In the genomic region with DNA sequence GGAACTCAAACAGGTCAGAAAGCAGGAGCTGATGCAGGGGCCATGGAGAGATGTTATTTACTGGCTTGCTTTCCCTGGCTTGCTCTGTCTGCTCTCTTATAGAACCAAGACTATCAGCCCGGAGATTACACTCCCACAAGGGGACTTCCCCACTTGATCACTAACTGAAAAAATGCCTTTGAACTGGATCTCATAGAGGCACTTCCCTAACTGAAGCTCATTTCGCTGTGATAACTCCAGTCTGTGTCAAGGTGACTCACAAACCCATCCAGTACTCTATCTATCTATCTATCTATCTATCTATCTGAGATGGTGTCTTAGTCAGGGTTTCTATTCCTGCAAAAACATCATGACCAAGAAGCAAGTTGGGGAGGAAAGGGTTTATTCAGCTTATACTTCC, we compare ENCODE assay signal across 26 mouse cellular contexts. TPM values are rescaled to one million over a fixed set of nuclear protein-coding genes. Genes with fewer than 3 reads are reported as not detected.
DNase-seq lines count a peak whose midpoint lies in the region; ATAC-seq and TF ChIP-seq lines count a peak whose summit lies in the region.
"Had no signal": no experiment of that assay in that cellular context is flagged by ENCODE, and none has a peak within 500 bp of the region (broad histone marks: within the 10 kb centered on the region; RNA-seq: fewer than 3 reads in every experiment).

No protein-coding gene starts in this region.

- no peak for TF ChIP-seq EP300 in liver, postnatal 0 days (IDR thresholded peaks at IDR 0.05; ENCODE audit: low read depth)

- no peaks in the 10 kb centered on the region for H3K4me1 ChIP-seq in liver, postnatal 0 days (ENCODE audit: insufficient read depth)
- H3K4me1 ChIP-seq in forebrain, embryonic 10.5 days: no peaks in the 10 kb centered on the region
- H3K4me1 ChIP-seq: embryonic facial prominence, embryonic 13.5 days; embryonic facial prominence, embryonic 15.5 days; forebrain, embryonic 13.5 days; forebrain, embryonic 15.5 days had no signal

- no peak overlapping the region for H3K4me2 ChIP-seq in liver, postnatal 0 days (ENCODE audit: low read depth, low read length)
- H3K4me2 ChIP-seq: embryonic facial prominence, embryonic 13.5 days; embryonic facial prominence, embryonic 15.5 days; forebrain, embryonic 13.5 days; forebrain, embryonic 15.5 days had no signal

- H3K27ac ChIP-seq in liver, postnatal 0 days (ENCODE audit: low read depth): no peak overlapping the region
- no peak overlapping the region for H3K27ac ChIP-seq in forebrain, embryonic 10.5 days
- H3K27ac ChIP-seq: embryonic facial prominence, embryonic 13.5 days; embryonic facial prominence, embryonic 15.5 days; forebrain, embryonic 13.5 days; forebrain, embryonic 15.5 days had no signal

- 44% methylated on average over 2 of the region's 2 CpGs for WGBS in liver, postnatal 0 days (ENCODE audit: insufficient replicate concordance)
- 64% methylated on average over 2 of the region's 2 CpGs for WGBS in forebrain, embryonic 10.5 days

- ATAC-seq in granulocyte monocyte progenitor cell, adult 5-6 weeks (replicated peaks; ENCODE audit: poor library complexity, severe bottlenecking): peak; percentile 46; the same call in 1 of the 2 replicates
- ATAC-seq in liver, postnatal 0 days: no peak
- ATAC-seq: forebrain, embryonic 13.5 days; forebrain, embryonic 15.5 days; forebrain, postnatal 0 days had no signal

- H3K27me3 ChIP-seq in liver, postnatal 0 days (ENCODE audit: insufficient read depth, low read length): no peaks in the 10 kb centered on the region
- H3K27me3 ChIP-seq in forebrain, embryonic 10.5 days (ENCODE audit: poor library complexity, severe bottlenecking): no peaks in the 10 kb centered on the region
- H3K27me3 ChIP-seq: embryonic facial prominence, embryonic 13.5 days; embryonic facial prominence, embryonic 15.5 days; forebrain, embryonic 13.5 days; forebrain, embryonic 15.5 days had no signal

- no peak overlapping the region for H3K4me3 ChIP-seq in liver, postnatal 0 days (ENCODE audit: low read depth, low read length)
- no peak overlapping the region for H3K4me3 ChIP-seq in forebrain, embryonic 10.5 days
- H3K4me3 ChIP-seq: embryonic facial prominence, embryonic 13.5 days; embryonic facial prominence, embryonic 15.5 days; erythroblast, embryonic 14.5 days; forebrain, embryonic 13.5 days; forebrain, embryonic 15.5 days had no signal

- DNase-seq in CD4-positive helper T cell, adult 2 months (ENCODE audit: low read depth, low spot score): peak; percentile 3
- DNase-seq in MEL-GATA-1-ER (ENCODE audit: extremely low read depth, low read depth): peak; percentile 32
- DNase-seq in layer of hippocampus, postnatal 25 days (ENCODE audit: extremely low spot score in 1 of 2, low spot score in 1 of 2): no peak
- no peak for DNase-seq in liver, postnatal 0 days
- no peak for DNase-seq in heart, adult 11 months
- DNase-seq in forebrain, embryonic 10.5 days (ENCODE audit: extremely low spot score, low spot score): no peak
- DNase-seq: adrenal gland, adult 2 months; adrenal gland, postnatal 14 days; adrenal gland, postnatal 36 days; B cell, adult 2 months; cerebellum, adult 11-12 months; cerebellum, adult 2 months; cerebellum, adult 9-10 months; cerebellum, postnatal 10 days; cerebellum, postnatal 25 days; embryo, embryonic 11 days; forebrain, postnatal 0 days had no signal

- no peak for TF ChIP-seq CTCF in liver, postnatal 0 days (IDR thresholded peaks at IDR 0.05; ENCODE audit: low read depth)

- no peaks in the 10 kb centered on the region for H3K36me3 ChIP-seq in liver, postnatal 0 days (replicated peaks; ENCODE audit: insufficient read depth, low read length)
- H3K36me3 ChIP-seq in forebrain, embryonic 10.5 days (replicated peaks): no peaks in the 10 kb centered on the region
- H3K36me3 ChIP-seq: embryonic facial prominence, embryonic 13.5 days; embryonic facial prominence, embryonic 15.5 days; forebrain, embryonic 15.5 days had no signal

- no peaks in the 10 kb centered on the region for H3K9me3 ChIP-seq in liver, postnatal 0 days (ENCODE audit: low read length)
- peaks cover 37% of the 10 kb centered on the region for H3K9me3 ChIP-seq in forebrain, embryonic 10.5 days

- no peak overlapping the region for H3K9ac ChIP-seq in liver, postnatal 0 days (replicated peaks)
- H3K9ac ChIP-seq: embryonic facial prominence, embryonic 13.5 days; embryonic facial prominence, embryonic 15.5 days; forebrain, embryonic 13.5 days; forebrain, embryonic 15.5 days; forebrain, postnatal 0 days had no signal

RNA-seq across cellular contexts. Expression of a gene that starts 41.3 kb away (rescaled TPM):
- total RNA-seq in granulocyte monocyte progenitor cell, adult 5-6 weeks (2014; fragmentation: Nextera tagmentation): 3.9 and 18.8 TPM in 2 replicates
- total RNA-seq in granulocyte monocyte progenitor cell, adult 5-6 weeks (2017): 1.5 and 4.7 TPM in 2 replicates
- total RNA-seq in layer of hippocampus, postnatal 25 days (2021): not detected
- polyA plus RNA-seq in liver, postnatal 0 days (2015; fragmentation: Nextera tagmentation; extraction: Ambion mirVana): 1.2 and 1.4 TPM in 2 replicates
- not detected in 2 replicates for polyA plus RNA-seq in forebrain, embryonic 10.5 days (2016; fragmentation: Nextera tagmentation; extraction: Ambion mirVana)
- total RNA-seq: adrenal gland, adult 2 months; adrenal gland, postnatal 14 days; adrenal gland, postnatal 36 days; ES-E14; forebrain, postnatal 0 days had no signal
- polyA plus RNA-seq: adrenal gland, adult 2 months; cerebellum, adult 2 months; embryonic facial prominence, embryonic 11.5 days; embryonic facial prominence, embryonic 13.5 days; embryonic facial prominence, embryonic 15.5 days; erythroblast, embryonic 14.5 days; forebrain, embryonic 11.5 days; forebrain, embryonic 13.5 days; forebrain, embryonic 15.5 days; forebrain, postnatal 0 days had no signal

RNA-seq across cellular contexts. Expression of a gene that starts 56.6 kb away (rescaled TPM):
- not detected in 2 replicates for total RNA-seq in granulocyte monocyte progenitor cell, adult 5-6 weeks (2014; fragmentation: Nextera tagmentation)
- total RNA-seq in granulocyte monocyte progenitor cell, adult 5-6 weeks (2017): not detected in 2 replicates
- total RNA-seq in layer of hippocampus, postnatal 25 days (2021): not detected
- not detected in 2 replicates for polyA plus RNA-seq in liver, postnatal 0 days (2015; fragmentation: Nextera tagmentation; extraction: Ambion mirVana)
- not detected in 2 replicates for polyA plus RNA-seq in forebrain, embryonic 10.5 days (2016; fragmentation: Nextera tagmentation; extraction: Ambion mirVana)
- total RNA-seq: adrenal gland, adult 2 months; adrenal gland, postnatal 14 days; adrenal gland, postnatal 36 days; ES-E14; forebrain, postnatal 0 days had no signal
- polyA plus RNA-seq: adrenal gland, adult 2 months; cerebellum, adult 2 months; embryonic facial prominence, embryonic 11.5 days; embryonic facial prominence, embryonic 13.5 days; embryonic facial prominence, embryonic 15.5 days; erythroblast, embryonic 14.5 days; forebrain, embryonic 11.5 days; forebrain, embryonic 13.5 days; forebrain, embryonic 15.5 days; forebrain, postnatal 0 days had no signal

Comparison
In these comparisons a context has a peak if more than half of its experiments do, and no peak if none do; other contexts are left out.
1. DNase-seq: peak in CD4-positive helper T cell, adult 2 months (single experiment) and MEL-GATA-1-ER (single experiment); none in layer of hippocampus, postnatal 25 days (0 of 2), liver, postnatal 0 days (single experiment), heart, adult 11 months (single experiment) and forebrain, embryonic 10.5 days (single experiment).